In genomic region chr4:136140327-136141250, GRCm38 (mm10) we compare ENCODE assay signal across 1 mouse cellular context.
TF ChIP-seq lines count a peak whose summit lies in the region.

No protein-coding gene starts in this region.

TF ChIP-seq in CH12.LX, 34 proteins besides CTCF, POLR2A, EP300 and RAD21 (continued from another document):
- TF ChIP-seq USF1 (IDR thresholded peaks at IDR 0.05; ENCODE audit: low read depth, low read length) (no peak), TCF12 (IDR thresholded peaks at IDR 0.05; ENCODE audit: low read depth, low read length) (peak; percentile 35; the same call in 1 of the 2 replicates), E2F4 (IDR thresholded peaks at IDR 0.05; ENCODE audit: insufficient replicate concordance, low read depth, low read length) (no peak), NELFE (IDR thresholded peaks at IDR 0.05; ENCODE audit: low read depth, low read length) (no peak), ETS1 (conservative IDR thresholded peaks at IDR 0.05; ENCODE audit: low read depth, low read length) (peak; percentile 32; the same call in 1 of the 2 replicates), ZC3H11A (IDR thresholded peaks at IDR 0.05; ENCODE audit: low read depth, low read length) (no peak), MAX (IDR thresholded peaks at IDR 0.05; ENCODE audit: low read length) (no peak)
